Mouse (Mus musculus) WW6 (cell line): Measurements from ENCODE around the gene Ptprm.

Source experiments
- DNase-seq: peaks from one replicate; pipeline ENCODE4 v3.0.0-alpha.2; 2013; ENCODE audit warnings: low read depth, low spot score

Ptprm gene

DNA sequence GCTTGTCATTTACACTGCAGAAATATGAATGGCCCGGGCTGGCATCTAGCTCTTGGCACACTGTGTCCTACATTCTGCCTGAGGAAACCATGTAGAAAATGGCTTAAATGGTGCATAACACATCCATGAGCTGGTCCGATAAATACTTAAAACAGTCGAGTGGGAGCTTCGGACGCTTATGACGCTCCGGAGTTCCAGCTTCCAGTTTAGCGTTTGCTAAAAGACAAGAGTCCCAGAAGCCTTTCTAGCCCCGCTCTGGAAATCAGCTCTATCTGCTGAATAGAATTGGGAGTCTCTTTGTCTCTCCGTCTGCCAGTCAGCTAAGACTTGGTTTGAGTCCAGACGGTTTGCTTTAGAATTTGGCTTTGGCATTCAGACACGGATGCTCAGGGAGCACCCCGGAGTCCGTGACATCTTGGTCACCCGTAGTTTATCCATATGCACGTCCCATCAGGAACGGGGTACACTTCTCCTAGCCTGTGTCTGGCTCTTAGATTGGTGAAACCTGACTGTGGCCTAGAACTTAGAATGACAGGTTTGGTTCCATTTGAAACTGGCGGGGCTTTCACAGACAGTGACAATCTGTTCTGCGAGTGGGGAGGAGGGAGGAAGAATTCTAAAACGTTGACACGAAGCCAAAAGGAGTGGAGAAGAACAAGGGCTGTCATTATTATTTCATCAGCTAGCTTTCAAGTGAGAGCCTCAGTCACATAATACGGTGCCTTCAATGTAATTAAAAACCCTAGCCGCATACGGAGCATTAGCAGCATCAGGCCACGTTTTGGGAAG lies 667.4 kb downstream of the Ptprm start:
- no peak for DNase-seq

DNA sequence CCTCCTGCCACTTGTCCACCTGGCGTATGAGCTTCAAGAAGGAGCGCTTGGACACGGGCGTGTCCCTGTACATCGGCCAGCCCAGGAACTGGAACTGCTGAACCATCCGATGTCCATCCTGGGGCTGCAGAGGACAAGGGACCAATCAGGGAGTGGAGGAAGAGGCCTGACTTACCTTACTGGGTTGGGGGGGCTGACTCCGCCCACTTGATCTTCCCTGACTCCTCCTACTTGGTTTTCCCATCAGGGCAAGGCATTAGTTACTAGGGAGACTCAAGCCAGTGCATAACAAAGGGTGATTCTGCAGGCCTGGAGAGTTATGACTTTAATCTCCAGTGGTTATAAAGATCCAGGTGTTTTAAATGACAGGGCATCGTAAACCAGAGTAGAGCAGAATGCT lies 670.8 kb downstream of the Ptprm start:
- peak; percentile 18 for DNase-seq

DNA sequence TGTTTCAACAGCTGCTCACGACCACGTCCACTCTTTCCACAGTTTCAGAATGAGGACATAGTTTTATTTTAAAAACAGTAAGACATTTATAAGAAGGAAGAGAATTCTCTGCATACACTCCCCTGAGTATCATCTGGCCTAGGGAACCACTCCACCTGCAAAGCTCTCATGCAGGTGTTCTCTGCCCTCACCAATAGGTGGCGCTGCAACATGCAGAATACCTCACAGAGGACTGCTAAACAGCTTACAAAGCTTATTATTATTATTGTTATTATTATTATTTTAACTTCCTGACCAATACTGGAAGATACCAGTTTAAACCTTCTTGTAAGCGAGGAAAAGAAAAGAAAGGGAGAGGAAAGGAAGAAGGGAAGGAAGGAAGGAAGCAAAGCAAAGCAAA lies 673.6 kb downstream of the Ptprm start:
- DNase-seq = no peak

GRCm38 (mm10) chr17:66674667-66675066 lies 679.6 kb downstream of the Ptprm start:
- no peak for DNase-seq

DNA sequence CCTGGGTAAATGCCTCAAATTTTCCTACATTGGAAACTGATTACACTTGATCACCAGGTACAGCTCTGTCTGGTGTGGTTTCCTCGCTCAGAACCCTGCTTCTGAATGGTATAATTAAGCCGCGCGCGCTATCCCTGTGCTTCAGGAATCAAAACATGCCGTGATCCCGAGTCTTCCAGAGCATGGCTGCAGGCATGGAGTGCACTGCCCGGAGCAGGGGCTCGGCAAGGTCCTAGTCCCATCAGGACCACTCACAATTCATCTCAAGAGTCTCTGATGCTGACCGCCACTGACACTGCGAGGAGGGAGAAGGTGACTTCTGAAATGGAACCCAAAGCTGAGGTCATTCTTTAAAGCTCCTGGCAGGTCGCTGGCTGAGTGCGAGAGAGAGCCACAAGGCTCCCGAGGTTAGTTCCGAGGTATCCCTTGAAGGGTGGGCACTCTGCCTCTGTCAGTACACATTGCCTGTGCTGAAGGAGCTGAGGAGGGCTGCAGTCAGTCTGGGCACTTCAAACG lies 682.5 kb downstream of the Ptprm start:
- no peak for DNase-seq

- DNase-seq = no peak
Measured at GRCm38 (mm10) chr17:66671287-66671686, 683.0 kb downstream of the Ptprm start.

GRCm38 (mm10) chr17:66665791-66666190 lies 688.5 kb downstream of the Ptprm start:
- no peak for DNase-seq

GRCm38 (mm10) chr17:66665201-66665756 lies 689.0 kb downstream of the Ptprm start:
- DNase-seq = no peak

DNA sequence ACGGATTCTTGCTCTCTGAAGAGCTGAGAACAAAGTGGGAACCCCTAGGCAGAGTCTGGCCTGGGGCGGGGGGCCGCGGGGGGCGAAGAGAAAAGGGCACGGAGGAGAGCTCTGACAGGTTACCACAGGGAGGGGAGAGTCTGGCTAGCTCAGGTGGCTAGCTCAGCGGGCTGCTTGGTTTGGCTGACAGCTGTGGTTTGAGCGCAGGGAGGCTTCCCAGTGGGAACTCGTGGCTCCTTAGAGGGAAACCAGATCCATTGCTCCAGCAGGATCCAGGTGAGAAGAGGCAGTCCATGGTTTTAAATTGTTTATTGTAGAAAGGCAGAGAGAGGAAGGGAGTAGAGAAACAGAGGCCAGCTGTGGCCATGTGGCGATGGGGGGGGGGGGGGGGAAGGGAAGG lies 689.5 kb downstream of the Ptprm start:
- no peak for DNase-seq

- DNase-seq = no peak
Measured at GRCm38 (mm10) chr17:66659242-66659641, 695.0 kb downstream of the Ptprm start.

GRCm38 (mm10) chr17:66637951-66638722 lies 716.1 kb downstream of the Ptprm start:
- no peak for DNase-seq

DNA sequence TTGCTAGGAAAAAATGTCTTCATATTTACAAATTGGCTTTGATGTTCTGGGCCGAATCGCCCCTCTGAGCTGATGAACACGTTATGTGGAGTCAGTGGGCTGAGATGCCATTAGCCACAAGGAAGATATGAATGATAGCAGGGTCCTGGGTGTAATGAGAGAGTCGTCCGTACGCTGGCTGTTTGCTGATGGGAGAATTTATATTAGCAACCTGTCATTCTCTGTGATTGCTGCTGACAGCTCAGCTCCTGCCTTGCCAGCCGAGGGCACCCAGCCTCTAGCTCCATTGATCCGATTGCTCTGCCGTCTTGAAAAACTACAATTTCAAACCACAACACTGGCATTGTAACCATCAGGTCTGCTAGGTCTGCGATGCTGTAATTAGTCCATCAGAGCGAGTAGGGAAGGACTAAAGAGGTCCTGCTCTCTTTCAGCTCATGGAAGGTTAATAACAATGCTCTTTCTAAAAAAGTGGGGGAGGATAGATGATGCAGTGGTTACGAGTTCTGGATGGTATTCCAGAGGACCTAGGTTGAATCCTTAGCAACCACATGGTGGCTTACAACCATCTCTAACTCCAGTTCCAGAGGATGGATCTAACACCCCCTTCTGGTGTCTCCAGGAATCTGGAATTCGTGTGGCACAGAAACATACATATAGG lies 734.1 kb downstream of the Ptprm start:
- DNase-seq = no peak

- no peak for DNase-seq
Measured at GRCm38 (mm10) chr17:66619255-66619826, 734.9 kb downstream of the Ptprm start.
